Comparison of ENCODE assay signal across 22 mouse cellular contexts in the genomic region with DNA sequence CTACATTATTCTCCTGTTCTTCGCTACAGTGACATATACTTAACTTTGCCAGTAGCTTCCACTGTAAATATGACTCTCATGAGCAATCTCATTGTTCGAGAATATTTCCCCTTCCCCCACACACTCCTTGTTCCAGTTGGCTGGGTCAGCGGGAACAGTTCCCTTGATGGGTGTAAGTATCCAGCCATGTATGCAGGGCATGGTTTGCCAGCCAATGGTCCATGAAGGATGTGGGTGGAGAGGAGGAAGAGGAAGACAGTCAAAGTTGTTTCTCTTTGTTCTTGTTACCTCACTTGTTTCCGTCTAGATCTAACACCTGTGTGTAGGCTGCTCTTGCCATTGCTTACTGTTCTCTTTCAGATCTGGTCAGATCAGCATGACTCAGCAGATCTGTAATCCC.
DNase-seq lines count a peak whose midpoint lies in the region; ATAC-seq and TF ChIP-seq lines count a peak whose summit lies in the region.
"Had no signal": no experiment of that assay in that cellular context is flagged by ENCODE, and none has a peak within 500 bp of the region (broad histone marks: within the 10 kb centered on the region; RNA-seq: fewer than 3 reads in every experiment).

No protein-coding gene starts in this region.

- no peak for TF ChIP-seq POLR2A in kidney, adult 2 months (IDR thresholded peaks at IDR 0.05; ENCODE audit: low read depth, low read length)
- TF ChIP-seq POLR2A in brain, embryonic 14.5 days (IDR thresholded peaks at IDR 0.05; ENCODE audit: borderline replicate concordance, extremely low read depth, insufficient read depth, insufficient read length, poor library complexity, severe bottlenecking): no peak

- no peak overlapping the region for H3K4me3 ChIP-seq in kidney, adult 2 months (ENCODE audit: insufficient read depth, low read depth, low read length)
- H3K4me3 ChIP-seq in neural tube, embryonic 15.5 days (replicated peaks): no peak overlapping the region
- H3K4me3 ChIP-seq in layer of hippocampus, adult 2 months: no peak overlapping the region
- H3K4me3 ChIP-seq: forebrain, embryonic 13.5 days; stomach, embryonic 15.5 days had no signal

- H3K36me3 ChIP-seq in kidney, adult 2 months (ENCODE audit: control insufficient read depth, insufficient read depth, low read length): no peaks in the 10 kb centered on the region
- no peaks in the 10 kb centered on the region for H3K36me3 ChIP-seq in neural tube, embryonic 15.5 days
- H3K36me3 ChIP-seq: G1E; stomach, embryonic 15.5 days had no signal

- no peaks in the 10 kb centered on the region for H3K27me3 ChIP-seq in kidney, adult 2 months (replicated peaks; ENCODE audit: control insufficient read depth, insufficient read depth, low read length)
- no peaks in the 10 kb centered on the region for H3K27me3 ChIP-seq in neural tube, embryonic 15.5 days (replicated peaks)
- H3K27me3 ChIP-seq: stomach, embryonic 15.5 days had no signal

- H3K9ac ChIP-seq in neural tube, embryonic 15.5 days (replicated peaks): no peak overlapping the region
- H3K9ac ChIP-seq: forebrain, embryonic 13.5 days; liver, postnatal 0 days; stomach, embryonic 15.5 days had no signal

- H3K4me2 ChIP-seq in neural tube, embryonic 15.5 days: no peak overlapping the region
- H3K4me2 ChIP-seq: forebrain, embryonic 13.5 days; heart, embryonic 11.5 days; stomach, embryonic 15.5 days had no signal

- DNase-seq in kidney, adult 2 months: peak; percentile 23
- no peak for DNase-seq in kidney, adult 11 months
- peak; percentile 13 for DNase-seq in neural tube, embryonic 10.5 days (ENCODE audit: extremely low spot score, low spot score)
- DNase-seq in brain, embryonic 14.5 days (ENCODE audit: low read depth): peak; percentile 42
- peak; percentile 35 for DNase-seq in retina, embryonic 14.5 days (ENCODE audit: low spot score)
- DNase-seq in left cerebral cortex, postnatal 14 days (ENCODE audit: low spot score in 2 of 2): no peak
- no peak for DNase-seq in layer of hippocampus, adult 2 months (ENCODE audit: low spot score in 2 of 2)
- DNase-seq: adrenal gland, adult 2 months; gastrocnemius, postnatal 25 days; heart, postnatal 14 days; layer of hippocampus, postnatal 36 days; liver; liver, postnatal 0 days; lung, postnatal 36 days; right cerebral cortex, adult 18-20 months; spleen, adult 18-20 months had no signal

- intact Hi-C loops in left cerebral cortex, postnatal 14 days (cut with DNase I): no loop called here

- no peak for TF ChIP-seq CTCF in kidney, adult 2 months (conservative IDR thresholded peaks at IDR 0.05; ENCODE audit: insufficient read depth, insufficient read length, low read depth, low read length)
- no peak for TF ChIP-seq CTCF in brain, embryonic 14.5 days (IDR thresholded peaks at IDR 0.05; ENCODE audit: borderline replicate concordance, extremely low read depth, insufficient read depth, insufficient read length)
- no peak for TF ChIP-seq CTCF in layer of hippocampus, adult 2 months (conservative IDR thresholded peaks at IDR 0.05)

- H3K9me3 ChIP-seq in neural tube, embryonic 15.5 days (replicated peaks): no peaks in the 10 kb centered on the region
- H3K9me3 ChIP-seq: forebrain, embryonic 13.5 days; stomach, embryonic 15.5 days had no signal

- no peaks in the 10 kb centered on the region for H3K4me1 ChIP-seq in kidney, adult 2 months (ENCODE audit: control insufficient read depth, insufficient read depth, low read length)
- H3K4me1 ChIP-seq in neural tube, embryonic 15.5 days: 0 out of 2 replicates have a peak, but pooled peaks cover 8% of the 10 kb centered on the region
- H3K4me1 ChIP-seq: stomach, embryonic 15.5 days had no signal

- 44% methylated on average over 4 of the region's 4 CpGs for WGBS in kidney, adult 2 months
- WGBS in neural tube, embryonic 15.5 days: 67% methylated on average over 4 of the region's 4 CpGs

- H3K27ac ChIP-seq in kidney, adult 2 months (ENCODE audit: insufficient read depth, low read depth, low read length): no peak overlapping the region
- no peak overlapping the region for H3K27ac ChIP-seq in neural tube, embryonic 15.5 days (replicated peaks)
- no peak overlapping the region for H3K27ac ChIP-seq in layer of hippocampus, adult 2 months
- H3K27ac ChIP-seq: forebrain, embryonic 13.5 days; stomach, embryonic 15.5 days had no signal

- ATAC-seq in neural tube, embryonic 15.5 days (ENCODE audit: low FRiP score): no peak; the same call in 1 of the 2 replicates
- ATAC-seq: inflammation-experienced regulatory T-cells, adult 6 months; liver, postnatal 0 days had no signal

Comparison
In these comparisons a context has a peak if more than half of its experiments do, and no peak if none do; other contexts are left out.
1. DNase-seq: peak in kidney, adult 2 months (single experiment), neural tube, embryonic 10.5 days (single experiment), brain, embryonic 14.5 days (single experiment) and retina, embryonic 14.5 days (single experiment); none in kidney, adult 11 months (single experiment), left cerebral cortex, postnatal 14 days (0 of 2) and layer of hippocampus, adult 2 months (0 of 2).